Mouse (Mus musculus) left cerebral cortex, postnatal 36 days (tissue): ENCODE results near the gene Slamf9. TPM values are rescaled to one million over a fixed set of nuclear protein-coding genes. Genes with fewer than 3 reads are reported as not detected.

Experiments used
- DNase-seq, 2 experiments: peaks; one replicate each; pipeline ENCODE4 v3.0.0; 2021 to 2022; ENCODE audit warnings: low spot score in 2 of 2, mixed read lengths in 1 of 2
- intact Hi-C: fragments of 180-260 bp; cut with DNase I; formaldehyde crosslinking; loops from one replicate; pipeline ENCODE4 v1.15.1; 2025
- total RNA-seq, 2 experiments: library from RNA; stranded (reverse); gene quantifications; 2 replicates each; pipeline ENCODE4 v1.2.3; 2021

Slamf9 gene
- total RNA-seq, 2 experiments from 2014 or later, result 0.49 to 0.82 TPM

- no peak for DNase-seq
- intact Hi-C loops, result no loop called here
Measured at GRCm38 (mm10) chr1:172486651-172487050, 11.5 kb downstream of the Slamf9 start.

GRCm38 (mm10) chr1:172487859-172488258, 12.7 kb downstream of the Slamf9 start:
- DNase-seq, result no peak
- intact Hi-C loops, result no loop called here

- intact Hi-C loops, result no loop called here
- DNase-seq, result no peak
Measured at GRCm38 (mm10) chr1:172488831-172489230, 13.7 kb downstream of the Slamf9 start.

- no peak for DNase-seq
- intact Hi-C loops, result loop anchor here (1.0 kb wide), 1 partner anchor 77 kb away; no protein-coding TSS in a partner anchor
Measured at GRCm38 (mm10) chr1:172489585-172490250, 14.6 kb downstream of the Slamf9 start.

GRCm38 (mm10) chr1:172490261-172490661, 15.1 kb downstream of the Slamf9 start:
- peak; percentile 84 to 88 for DNase-seq
- intact Hi-C loops, result loop anchor here (1.0 kb wide), 1 partner anchor 78 kb away; no protein-coding TSS in a partner anchor

- DNase-seq, result no peak
Measured at GRCm38 (mm10) chr1:172492047-172492446, 16.9 kb downstream of the Slamf9 start.

GRCm38 (mm10) chr1:172493516-172493915, 18.4 kb downstream of the Slamf9 start:
- DNase-seq, result no peak
- intact Hi-C loops, result no loop called here

More at GRCm38 (mm10) chr1:172492047-172492446, 16.9 kb downstream of the Slamf9 start:
- intact Hi-C loops, result no loop called here

- no peak for DNase-seq
- intact Hi-C loops, result no loop called here
Measured at GRCm38 (mm10) chr1:172496030-172496429, 20.9 kb downstream of the Slamf9 start.

GRCm38 (mm10) chr1:172497428-172497827, 22.3 kb downstream of the Slamf9 start:
- no peak for DNase-seq
- intact Hi-C loops, result no loop called here

GRCm38 (mm10) chr1:172499765-172500441, 24.7 kb downstream of the Slamf9 start, which contains the start of gene Tagln2:
Tagln2 (plus strand) TSS chr1:172500047.
- DNase-seq, result no peak

GRCm38 (mm10) chr1:172500451-172501370, 25.6 kb downstream of the Slamf9 start:
- no peak for DNase-seq
- intact Hi-C loops, result no loop called here

More at GRCm38 (mm10) chr1:172499765-172500441, 24.7 kb downstream of the Slamf9 start, which contains the start of gene Tagln2:
- intact Hi-C loops, result no loop called here

- DNase-seq, result no peak
- intact Hi-C loops, result no loop called here
Measured at GRCm38 (mm10) chr1:172501371-172502144, 26.4 kb downstream of the Slamf9 start.

GRCm38 (mm10) chr1:172502145-172503110, 27.3 kb downstream of the Slamf9 start:
- no peak for DNase-seq
- intact Hi-C loops, result no loop called here

GRCm38 (mm10) chr1:172503111-172503997, 28.2 kb downstream of the Slamf9 start:
- no peak for DNase-seq
- intact Hi-C loops, result no loop called here

- intact Hi-C loops, result no loop called here
- no peak for DNase-seq
Measured at GRCm38 (mm10) chr1:172504756-172505155, 29.6 kb downstream of the Slamf9 start.

- no peak for DNase-seq
- intact Hi-C loops, result no loop called here
Measured at GRCm38 (mm10) chr1:172507001-172507400, 31.8 kb downstream of the Slamf9 start.

GRCm38 (mm10) chr1:172507701-172508100, 32.5 kb downstream of the Slamf9 start:
- intact Hi-C loops, result no loop called here
- no peak for DNase-seq
